Mouse (Mus musculus) lung, postnatal 0 days (tissue): ENCODE data around the gene Olfr704.
"Not testable (repeated sequence)": the region's sequence is repeated elsewhere in the genome, so short reads cannot be mapped to it uniquely, and the experiment has no call there.

ENCODE experiments used
- CTCF ChIP-seq: IDR thresholded peaks from 2 replicates; pipeline ENCODE4 v1.5.1; 2016; ENCODE audit warnings: antibody characterized with exemption, mild to moderate bottlenecking
- EP300 ChIP-seq: IDR thresholded peaks from 2 replicates; pipeline ENCODE4 v1.6.1; 2016; ENCODE audit warnings: antibody characterized with exemption, mild to moderate bottlenecking, control low read depth

- not testable (repeated sequence) for TF ChIP-seq CTCF, EP300
These were observed 38.2 kb downstream of the Olfr704 start, which contains the start of gene Olfr707 for GRCm38 (mm10) chr7:106901141-106901540.
